Mouse (Mus musculus) thymus, postnatal 36 days (tissue): ENCODE results near the gene Dnm1.

Experiments
- DNase-seq, 2 experiments: peaks; one replicate each; pipeline ENCODE4 v3.0.0; 2022; ENCODE audit warnings: mixed read lengths in 2 of 2

Dnm1 gene

GRCm38 (mm10) chr2:32361437-32361836 lies 8.3 kb upstream of the Dnm1 start:
- peak; percentile 57 to 60 for DNase-seq

- DNase-seq: peak; percentile 56 to 67
Observed at GRCm38 (mm10) chr2:32360741-32361140, 7.6 kb upstream of the Dnm1 start.

- DNase-seq: no peak
Observed at GRCm38 (mm10) chr2:32358381-32358780, 5.2 kb upstream of the Dnm1 start.

- DNase-seq: no peak
Observed at GRCm38 (mm10) chr2:32357710-32358109, 4.6 kb upstream of the Dnm1 start.

GRCm38 (mm10) chr2:32356216-32356615 lies 3.1 kb upstream of the Dnm1 start:
- DNase-seq: no peak

GRCm38 (mm10) chr2:32354336-32354895 lies 1.3 kb upstream of the Dnm1 start:
- no peak for DNase-seq

GRCm38 (mm10) chr2:32353836-32354235 lies 698 bp upstream of the Dnm1 start:
- no peak for DNase-seq

- peak; percentile 36 to 55 for DNase-seq
Observed at GRCm38 (mm10) chr2:32352151-32353006, 759 bp downstream of the Dnm1 start, which contains the start of gene Ciz1. Gene Ciz1 (plus strand): TSS chr2:32352327.

GRCm38 (mm10) chr2:32351471-32351961 lies 1.6 kb downstream of the Dnm1 start:
- DNase-seq: no peak

GRCm38 (mm10) chr2:32350471-32351051 lies 2.6 kb downstream of the Dnm1 start:
- no peak for DNase-seq

GRCm38 (mm10) chr2:32349625-32350255 lies 3.4 kb downstream of the Dnm1 start:
- DNase-seq: no peak

- no peak for DNase-seq
Observed at GRCm38 (mm10) chr2:32348311-32348710, 4.8 kb downstream of the Dnm1 start.

GRCm38 (mm10) chr2:32347019-32347418 lies 6.1 kb downstream of the Dnm1 start:
- DNase-seq: no peak

GRCm38 (mm10) chr2:32344598-32345321 lies 8.4 kb downstream of the Dnm1 start:
- DNase-seq: no peak

GRCm38 (mm10) chr2:32344056-32344455 lies 9.1 kb downstream of the Dnm1 start:
- no peak for DNase-seq

GRCm38 (mm10) chr2:32343351-32343671 lies 9.8 kb downstream of the Dnm1 start:
- DNase-seq: no peak

- no peak for DNase-seq
Observed at GRCm38 (mm10) chr2:32342539-32343350, 10.4 kb downstream of the Dnm1 start.

GRCm38 (mm10) chr2:32342039-32342438 lies 11.1 kb downstream of the Dnm1 start:
- DNase-seq: no peak

GRCm38 (mm10) chr2:32341634-32341939 lies 11.6 kb downstream of the Dnm1 start:
- no peak for DNase-seq

GRCm38 (mm10) chr2:32340836-32341633 lies 12.1 kb downstream of the Dnm1 start:
- no peak for DNase-seq
